Mouse (Mus musculus): ENCODE results near the gene Raver2.
"Not testable (repeated sequence)": the region's sequence is repeated elsewhere in the genome, so short reads cannot be mapped to it uniquely, and the experiment has no call there.

Gene Raver2

DNA sequence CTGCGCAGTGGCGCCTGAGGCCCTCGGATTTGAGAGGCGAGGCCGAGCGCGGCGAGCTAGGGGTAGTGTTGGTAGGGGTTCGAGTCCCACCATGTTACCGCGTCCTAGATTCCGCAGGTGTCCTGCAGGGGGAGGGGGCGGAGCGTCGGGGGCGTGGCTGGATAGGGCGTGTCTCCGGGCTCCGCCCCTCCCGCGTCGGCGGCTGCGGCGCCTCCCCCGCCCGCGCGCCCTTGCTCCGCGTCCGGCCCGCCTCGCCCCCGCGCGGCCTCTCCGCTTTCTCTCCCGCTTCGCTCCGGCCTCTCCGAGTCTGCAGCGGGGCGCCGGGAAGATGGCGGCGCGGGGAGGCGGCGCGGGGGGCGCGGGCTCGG lies at the start of gene Raver2:
TSS of gene Raver2 (plus strand) at position 198 of the 368 bp plus-strand sequence.
- DNase-seq (ENCODE audit: low spot score): peak; percentile 77

DNA sequence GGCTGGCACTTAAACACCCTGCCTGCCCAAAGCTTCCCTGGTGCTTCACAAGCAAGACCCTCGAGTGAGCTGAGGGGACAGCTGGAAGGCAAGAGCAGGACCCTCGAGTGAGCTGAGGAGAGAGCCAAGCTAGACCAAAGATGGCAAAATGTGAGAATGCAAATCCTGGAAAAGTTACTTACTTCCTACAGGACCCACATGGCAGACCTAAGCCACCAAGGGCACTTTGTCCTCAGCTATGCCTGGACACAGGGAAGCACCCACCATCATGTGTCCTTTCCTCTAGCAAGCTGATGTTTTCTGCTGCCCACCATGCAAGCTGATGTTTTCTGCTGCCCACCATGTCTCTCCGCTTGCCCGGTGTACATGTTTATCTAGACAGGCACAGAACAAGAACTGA lies 48.2 kb upstream of the Raver2 start, which contains the start of gene Gm10577:
TSS of gene Gm10577 (minus strand) at position 101 of the 400 bp plus-strand sequence.
- no peak for DNase-seq (ENCODE audit: low spot score)

DNA sequence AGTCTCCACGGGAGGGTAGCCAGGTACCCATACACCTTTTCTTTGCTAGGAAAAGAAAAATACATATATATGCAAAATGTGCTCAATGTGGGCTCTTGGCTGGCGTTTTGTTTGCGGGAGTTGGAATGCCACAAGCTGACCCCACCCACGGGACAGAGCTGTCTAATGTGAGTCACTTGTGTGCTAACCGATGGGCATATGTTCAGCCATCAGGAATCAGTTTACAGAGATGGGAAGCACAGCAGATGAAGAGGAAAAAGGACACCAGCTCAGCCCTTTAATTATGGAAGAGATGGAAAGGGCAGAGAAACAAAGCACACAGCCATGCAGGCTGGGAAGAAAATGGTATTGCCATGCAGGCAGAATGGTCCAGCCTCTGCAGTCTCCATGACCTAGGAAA lies 42.2 kb upstream of the Raver2 start:
- no peak for DNase-seq (ENCODE audit: low spot score)

- DNase-seq (ENCODE audit: low spot score): no peak
Measured at GRCm38 (mm10) chr4:101026995-101027394, 41.8 kb upstream of the Raver2 start.

- no peak for DNase-seq (ENCODE audit: low spot score)
Measured at GRCm38 (mm10) chr4:101027852-101028411, 40.9 kb upstream of the Raver2 start.

GRCm38 (mm10) chr4:101033047-101033446 lies 35.7 kb upstream of the Raver2 start:
- no peak for DNase-seq (ENCODE audit: low spot score)

DNA sequence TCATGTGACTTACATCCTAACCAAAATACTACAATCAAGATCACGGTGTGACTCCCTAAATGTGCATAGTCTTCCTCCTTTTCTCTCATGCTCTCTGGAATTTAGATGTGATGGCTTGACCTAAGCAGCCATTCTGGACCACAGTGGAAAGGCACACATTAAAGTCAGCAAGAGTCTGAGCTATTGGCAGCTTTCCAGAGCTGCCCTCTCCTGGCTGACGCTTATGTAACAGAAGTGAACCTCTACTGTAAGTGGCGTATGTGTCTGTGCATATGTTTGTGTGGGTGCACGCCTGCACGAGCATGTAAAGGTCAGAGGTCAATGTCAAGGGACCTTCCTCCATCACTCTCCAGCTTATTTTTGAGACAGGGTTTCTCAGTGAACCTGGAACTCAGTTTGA lies 33.7 kb upstream of the Raver2 start:
- no peak for DNase-seq (ENCODE audit: low spot score)

DNA sequence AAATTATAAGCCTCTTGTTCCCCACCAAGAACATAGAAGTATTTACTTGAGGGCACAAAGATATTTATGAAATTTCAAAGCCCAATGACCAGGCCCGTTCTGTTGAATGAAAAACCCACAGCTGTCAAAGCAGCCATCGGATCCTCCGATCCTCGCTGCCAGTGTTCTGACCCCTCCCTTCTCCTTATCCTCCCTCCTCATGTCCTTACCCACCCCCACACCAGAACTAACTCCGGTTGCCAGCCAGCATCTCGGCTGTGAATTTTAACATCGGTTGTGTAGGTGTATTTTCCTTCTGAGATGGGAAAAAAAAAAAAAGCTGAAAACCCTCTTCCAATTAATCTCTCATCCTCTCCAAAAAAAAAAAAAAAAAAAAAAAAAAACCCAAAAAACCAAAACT lies 31.6 kb upstream of the Raver2 start:
- DNase-seq (ENCODE audit: low spot score): no peak

- no peak for DNase-seq (ENCODE audit: low spot score)
Measured at GRCm38 (mm10) chr4:101043691-101044090, 25.1 kb upstream of the Raver2 start.

- no peak for DNase-seq (ENCODE audit: low spot score)
Measured at GRCm38 (mm10) chr4:101044149-101044548, 24.6 kb upstream of the Raver2 start.

DNA sequence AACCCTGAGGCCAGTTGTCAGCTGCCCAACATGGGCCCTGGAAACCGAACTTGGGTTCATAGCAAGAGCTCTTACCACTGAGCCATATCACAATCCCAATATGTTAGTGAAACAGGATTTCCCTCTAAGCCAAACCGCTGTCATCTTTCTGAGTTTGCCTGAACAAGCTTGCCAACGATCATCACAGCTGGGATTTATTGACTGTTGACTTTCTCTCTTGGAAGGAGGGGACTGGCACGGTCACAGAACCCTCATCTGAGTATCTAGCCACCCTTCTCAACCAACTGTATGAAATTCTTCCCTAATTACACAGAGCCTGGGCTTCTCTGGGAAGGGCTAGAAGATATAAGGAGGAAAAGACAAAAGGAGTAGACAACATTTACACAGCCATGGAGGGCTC lies 22.2 kb upstream of the Raver2 start:
- no peak for DNase-seq (ENCODE audit: low spot score)

DNA sequence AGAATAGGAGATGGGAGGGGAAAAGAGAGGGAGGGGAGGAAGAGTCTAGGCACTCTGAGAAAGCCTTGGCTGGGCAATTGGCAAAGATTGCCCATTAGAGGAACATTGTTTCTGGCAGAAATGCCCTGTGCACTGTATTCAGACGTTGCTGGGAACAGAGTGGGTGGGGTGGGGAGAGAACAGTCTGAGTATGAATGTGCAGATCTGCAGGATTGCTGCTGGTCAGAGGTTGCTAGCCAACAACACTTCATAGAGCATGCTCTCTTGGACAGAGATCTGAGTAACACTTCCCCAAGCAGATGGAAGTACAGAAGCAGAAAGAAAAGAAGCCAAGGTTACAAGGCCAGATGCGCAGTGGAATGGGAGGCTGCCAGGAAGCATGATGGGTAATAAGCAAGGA lies 6.6 kb upstream of the Raver2 start:
- no peak for DNase-seq (ENCODE audit: low spot score)

DNA sequence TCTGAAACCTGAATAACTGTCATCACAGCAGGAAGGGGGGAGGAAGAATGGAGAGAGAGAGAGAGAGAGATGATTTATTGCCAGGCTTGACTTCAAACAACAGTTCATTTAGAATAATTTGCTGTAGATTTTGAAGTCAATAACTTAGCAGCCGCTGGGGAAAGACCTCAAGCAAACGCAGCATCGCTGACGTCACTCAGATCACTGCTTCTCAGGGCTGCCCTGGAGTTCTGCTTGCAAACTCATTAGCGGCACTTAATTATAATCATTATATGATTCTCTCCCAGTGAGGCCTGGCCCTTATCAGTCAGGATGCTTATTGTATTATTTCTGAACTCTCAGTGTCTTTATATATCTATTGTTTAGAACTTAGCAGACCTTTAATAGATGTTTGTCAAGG lies 2.4 kb upstream of the Raver2 start:
- no peak for DNase-seq (ENCODE audit: low spot score)

- DNase-seq (ENCODE audit: low spot score): peak; percentile 65
Measured at GRCm38 (mm10) chr4:101069154-101069971, 580 bp downstream of the Raver2 start.

- no peak for DNase-seq (ENCODE audit: low spot score)
Measured at GRCm38 (mm10) chr4:101071570-101071969, 2.8 kb downstream of the Raver2 start.

DNA sequence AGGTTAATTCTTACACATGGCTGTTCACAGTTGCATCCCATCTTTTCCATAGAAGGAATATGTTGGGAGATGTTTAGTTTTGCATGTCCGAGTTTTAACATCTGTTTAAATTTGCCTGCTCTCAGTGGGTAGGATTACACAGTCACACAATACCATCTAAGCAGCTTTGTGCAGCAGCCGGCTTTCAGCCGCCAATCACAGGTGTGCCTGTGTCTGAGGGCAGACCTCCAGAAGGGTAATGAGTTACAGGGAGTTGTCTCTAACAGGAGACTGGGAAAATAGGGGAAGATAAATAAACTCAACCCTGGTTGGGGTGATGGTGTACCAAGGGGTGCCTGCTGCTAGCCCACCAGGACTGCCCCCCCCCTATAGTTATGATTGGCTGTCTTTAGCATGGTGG lies 7.6 kb downstream of the Raver2 start:
- DNase-seq (ENCODE audit: low spot score): no peak

DNA sequence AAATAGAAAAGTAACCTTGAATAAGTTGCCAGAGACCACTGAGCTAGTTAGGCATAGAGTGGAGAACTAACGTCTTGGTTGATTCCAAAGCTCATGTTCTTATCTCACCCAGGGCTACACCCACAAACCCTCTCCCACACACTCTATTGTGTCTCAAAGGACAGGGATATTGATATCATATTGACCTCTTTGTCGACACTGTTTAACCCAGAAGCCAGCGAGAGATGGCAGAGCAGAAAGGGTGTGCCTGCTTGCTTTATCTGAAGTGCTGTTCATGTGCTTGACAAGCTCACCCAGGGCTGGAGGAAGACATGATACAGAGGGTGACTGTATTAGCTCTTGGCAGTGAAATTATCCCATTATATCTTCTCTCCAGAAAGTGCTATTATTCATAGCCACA lies 11.2 kb downstream of the Raver2 start:
- no peak for DNase-seq (ENCODE audit: low spot score)

- DNase-seq (ENCODE audit: low spot score): peak; percentile 58
Measured at GRCm38 (mm10) chr4:101082176-101082888, 13.5 kb downstream of the Raver2 start.

DNA sequence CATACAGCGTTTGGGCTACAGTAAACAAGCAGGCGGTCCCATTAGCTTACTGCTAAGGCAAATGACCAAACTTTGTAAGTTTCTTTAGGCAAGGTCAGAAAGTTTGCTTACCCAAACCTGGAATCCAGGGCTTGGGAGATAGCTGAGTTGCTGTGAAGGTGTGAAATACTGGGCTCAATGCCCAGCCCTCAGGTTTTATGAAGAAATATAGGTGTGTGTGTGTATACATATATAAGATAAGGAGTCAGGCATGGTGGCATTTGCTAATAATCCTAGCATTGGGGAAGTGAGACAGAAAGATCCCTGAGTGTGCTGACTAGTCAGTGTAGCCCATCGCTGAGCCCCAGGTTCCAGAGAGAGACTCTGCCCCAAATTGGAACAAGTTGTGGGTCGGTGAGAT lies 16.1 kb downstream of the Raver2 start:
- no peak for DNase-seq (ENCODE audit: low spot score)

DNA sequence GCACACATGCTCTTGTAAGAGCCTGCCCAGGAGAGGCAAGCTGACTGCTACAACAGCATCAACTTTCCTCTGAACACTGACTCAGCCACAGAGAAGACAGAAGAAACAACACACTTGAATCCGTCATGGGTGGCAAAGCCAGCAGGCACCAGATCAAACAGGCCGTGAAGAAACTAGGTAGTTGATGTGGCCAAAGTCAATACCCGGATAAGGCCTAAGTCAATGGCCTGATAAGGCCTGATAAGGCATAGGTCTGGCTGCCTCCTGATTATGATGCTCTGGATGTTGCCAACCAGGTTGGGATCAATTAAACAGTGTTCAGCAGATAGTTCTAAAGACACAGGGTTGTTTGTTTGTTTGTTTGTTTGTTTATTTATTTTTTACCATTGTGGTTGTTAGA lies 17.3 kb downstream of the Raver2 start:
- DNase-seq (ENCODE audit: low spot score): no peak

DNA sequence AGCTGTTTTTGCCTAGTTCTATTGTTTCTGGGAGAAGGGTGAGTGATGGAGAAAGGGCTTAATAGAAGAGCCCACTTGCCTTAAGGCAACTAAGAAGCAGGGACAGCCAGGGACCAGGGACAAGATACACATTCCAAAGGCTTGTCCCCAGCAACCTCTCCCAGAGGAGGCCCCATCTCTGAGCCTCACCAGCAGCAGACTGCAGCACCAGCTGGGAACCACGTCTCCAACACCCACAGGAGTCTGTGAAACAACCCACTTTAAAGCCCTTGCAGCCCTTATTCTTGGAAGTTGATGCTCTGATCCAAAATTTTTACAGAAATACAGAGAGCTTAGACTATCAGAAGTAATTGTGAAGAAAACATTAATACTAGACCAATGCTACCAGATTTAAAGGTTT lies 18.9 kb downstream of the Raver2 start:
- no peak for DNase-seq (ENCODE audit: low spot score)

GRCm38 (mm10) chr4:101090630-101091029 lies 21.8 kb downstream of the Raver2 start:
- not testable (repeated sequence) for DNase-seq (ENCODE audit: low spot score)

DNA sequence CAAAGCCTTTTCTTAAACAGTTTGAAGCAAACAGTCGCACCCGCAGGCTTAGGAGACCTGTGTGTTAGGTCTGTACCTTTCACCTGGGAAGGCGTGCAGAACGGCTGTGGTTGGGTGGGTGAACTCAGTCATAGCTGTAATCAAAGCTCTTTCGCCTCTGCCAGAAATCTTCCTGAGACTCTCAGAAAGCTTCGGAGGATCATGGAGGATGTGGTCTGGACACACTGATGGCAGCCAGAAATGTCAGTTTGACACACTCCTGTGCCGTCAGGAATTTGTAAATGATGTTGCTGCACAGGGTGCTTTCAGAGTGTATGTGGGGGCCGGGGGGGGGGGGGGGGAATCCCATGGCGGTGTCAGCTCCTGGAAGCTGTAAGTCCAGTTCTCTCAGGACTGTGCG lies 24.5 kb downstream of the Raver2 start:
- no peak for DNase-seq (ENCODE audit: low spot score)
